Mouse (Mus musculus): Measurements from ENCODE around the gene Casq2.

GRCm38 (mm10) chr3:102096366-102096765 is 10.2 kb downstream of the Casq2 start:
- TF ChIP-seq EP300 (IDR thresholded peaks at IDR 0.05; ENCODE audit: low read depth in 1 of 2, low read length in 2 of 2) (no peak), CTCF (IDR thresholded peaks at IDR 0.05 in 2 of 3, conservative IDR thresholded peaks at IDR 0.05 in 1 of 3; ENCODE audit: control insufficient read depth in 1 of 3, insufficient read depth in 1 of 3, low read depth in 2 of 3, low read length in 3 of 3, poor library complexity in 1 of 3, severe bottlenecking in 1 of 3) (no peak), MYB (IDR thresholded peaks at IDR 0.05; ENCODE audit: low read depth, low read length) (no peak), TCF12 (IDR thresholded peaks at IDR 0.05; ENCODE audit: low read depth, low read length) (no peak), POLR2A (IDR thresholded peaks at IDR 0.05; ENCODE audit: control insufficient read depth in 1 of 2, insufficient read depth in 1 of 2, low read depth in 1 of 2, low read length in 2 of 2, poor library complexity in 1 of 2) (no peak), POLR2AphosphoS2 (IDR thresholded peaks at IDR 0.05; ENCODE audit: low read length) (no peak), TAL1 (IDR thresholded peaks at IDR 0.05; ENCODE audit: low read length) (no peak), E2F4 (IDR thresholded peaks at IDR 0.05; ENCODE audit: borderline replicate concordance, low read depth, low read length) (no peak), POLR2AphosphoS5 (IDR thresholded peaks at IDR 0.05; ENCODE audit: borderline replicate concordance, low read depth, low read length) (no peak), GATA1 (IDR thresholded peaks at IDR 0.05; ENCODE audit: low read depth, low read length) (no peak)

Measured in MEL (cell line).